Mouse (Mus musculus) cerebellum, adult 9-10 months (tissue): Measurements from ENCODE around the gene Taf3.

Source experiments
- DNase-seq: peaks from one replicate; pipeline ENCODE4 v3.0.0; 2022

The Taf3 gene

GRCm38 (mm10) chr2:10048461-10048860, at the start of gene Taf3:
TSS of gene Taf3 (minus strand) at chr2:10048596.
- peak; percentile 94 for DNase-seq

- DNase-seq, result no peak
Observed at GRCm38 (mm10) chr2:10094327-10095100, 46.1 kb upstream of the Taf3 start.

- DNase-seq, result no peak
Observed at GRCm38 (mm10) chr2:10087256-10087850, 39.0 kb upstream of the Taf3 start.

- DNase-seq, result no peak
Observed at GRCm38 (mm10) chr2:10082737-10083136, 34.3 kb upstream of the Taf3 start.

GRCm38 (mm10) chr2:10081453-10082080, 33.2 kb upstream of the Taf3 start:
- no peak for DNase-seq

- peak; percentile 95 for DNase-seq
Observed at GRCm38 (mm10) chr2:10080310-10081010, 32.1 kb upstream of the Taf3 start, which contains the start of the genes Atp5c1 and Kin. TSS of gene Atp5c1 (minus strand) at chr2:10080510. TSS of gene Kin (plus strand) at chr2:10080593.

GRCm38 (mm10) chr2:10079745-10080309, 31.4 kb upstream of the Taf3 start:
- DNase-seq, result no peak

GRCm38 (mm10) chr2:10076675-10077074, 28.3 kb upstream of the Taf3 start:
- DNase-seq, result no peak

GRCm38 (mm10) chr2:10074470-10074869, 26.1 kb upstream of the Taf3 start:
- no peak for DNase-seq

- no peak for DNase-seq
Observed at GRCm38 (mm10) chr2:10071751-10072150, 23.4 kb upstream of the Taf3 start.

GRCm38 (mm10) chr2:10058836-10059235, 10.4 kb upstream of the Taf3 start:
- DNase-seq, result no peak

- DNase-seq, result no peak
Observed at GRCm38 (mm10) chr2:10051996-10052395, 3.6 kb upstream of the Taf3 start.

- no peak for DNase-seq
Observed at GRCm38 (mm10) chr2:10050878-10051277, 2.5 kb upstream of the Taf3 start.

- no peak for DNase-seq
Observed at GRCm38 (mm10) chr2:10049456-10049855, 1.1 kb upstream of the Taf3 start.

GRCm38 (mm10) chr2:10047758-10048436, 499 bp downstream of the Taf3 start:
- peak; percentile 44 for DNase-seq

- DNase-seq, result no peak
Observed at GRCm38 (mm10) chr2:10034976-10035375, 13.4 kb downstream of the Taf3 start.

GRCm38 (mm10) chr2:10033684-10034083, 14.7 kb downstream of the Taf3 start:
- no peak for DNase-seq

- DNase-seq, result no peak
Observed at GRCm38 (mm10) chr2:10029755-10030154, 18.6 kb downstream of the Taf3 start.

GRCm38 (mm10) chr2:10024264-10024663, 24.1 kb downstream of the Taf3 start:
- no peak for DNase-seq

- peak; percentile 54 for DNase-seq
Observed at GRCm38 (mm10) chr2:10021296-10021695, 27.1 kb downstream of the Taf3 start.

GRCm38 (mm10) chr2:10014951-10015635, 33.3 kb downstream of the Taf3 start:
- DNase-seq, result no peak
